Mouse (Mus musculus) c-Kit-positive CD71-positive TER-119-positive erythroid progenitor cells, embryonic 14.5 days (primary cell): ENCODE results near the gene 5730522E02Rik.

Source experiments
- DNase-seq: peaks from one replicate; pipeline ENCODE4 v3.0.0-alpha.2; 2013; ENCODE audit warnings: low spot score

5730522E02Rik gene

GRCm38 (mm10) chr11:25813446-25813845 lies 397.1 kb downstream of the 5730522E02Rik start:
- no peak for DNase-seq

GRCm38 (mm10) chr11:25787691-25788090 lies 422.9 kb downstream of the 5730522E02Rik start:
- DNase-seq, result no peak

GRCm38 (mm10) chr11:25772231-25772630 lies 438.3 kb downstream of the 5730522E02Rik start:
- DNase-seq, result no peak

GRCm38 (mm10) chr11:25770991-25771568 lies 439.5 kb downstream of the 5730522E02Rik start:
- no peak for DNase-seq

- no peak for DNase-seq
Measured at GRCm38 (mm10) chr11:25767584-25768333, 442.8 kb downstream of the 5730522E02Rik start.

GRCm38 (mm10) chr11:25753156-25753899 lies 457.2 kb downstream of the 5730522E02Rik start:
- DNase-seq, result no peak

GRCm38 (mm10) chr11:25752418-25752817 lies 458.1 kb downstream of the 5730522E02Rik start:
- no peak for DNase-seq

GRCm38 (mm10) chr11:25747098-25747862 lies 463.3 kb downstream of the 5730522E02Rik start:
- DNase-seq, result no peak

GRCm38 (mm10) chr11:25743664-25744063 lies 466.9 kb downstream of the 5730522E02Rik start:
- DNase-seq, result no peak

GRCm38 (mm10) chr11:25737255-25737654 lies 473.3 kb downstream of the 5730522E02Rik start:
- DNase-seq, result no peak

GRCm38 (mm10) chr11:25729476-25729875 lies 481.1 kb downstream of the 5730522E02Rik start:
- no peak for DNase-seq

- no peak for DNase-seq
Measured at GRCm38 (mm10) chr11:25715447-25716321, 494.9 kb downstream of the 5730522E02Rik start.

- DNase-seq, result no peak
Measured at GRCm38 (mm10) chr11:25710559-25710958, 500.0 kb downstream of the 5730522E02Rik start.

GRCm38 (mm10) chr11:25709892-25710291 lies 500.7 kb downstream of the 5730522E02Rik start:
- DNase-seq, result no peak

- no peak for DNase-seq
Measured at GRCm38 (mm10) chr11:25704332-25705168, 506.0 kb downstream of the 5730522E02Rik start.

- DNase-seq, result no peak
Measured at GRCm38 (mm10) chr11:25702791-25703190, 507.8 kb downstream of the 5730522E02Rik start.

- no peak for DNase-seq
Measured at GRCm38 (mm10) chr11:25697508-25698193, 512.9 kb downstream of the 5730522E02Rik start.

GRCm38 (mm10) chr11:25696168-25696567 lies 514.4 kb downstream of the 5730522E02Rik start:
- DNase-seq, result no peak

GRCm38 (mm10) chr11:25684731-25685130 lies 525.8 kb downstream of the 5730522E02Rik start:
- DNase-seq, result no peak

- DNase-seq, result no peak
Measured at GRCm38 (mm10) chr11:25679856-25680255, 530.7 kb downstream of the 5730522E02Rik start.
